Mouse (Mus musculus) olfactory bulb, adult 2 months (tissue): Measurements from ENCODE around the gene Pamr1. TPM values are rescaled to one million over a fixed set of nuclear protein-coding genes. Genes with fewer than 3 reads are reported as not detected.

Experiments used
- H3K27ac ChIP-seq: fragments of 200-500 bp; 2 replicates; pipeline ENCODE4 v1.5.1; 2012; ENCODE audit warnings: low read depth, low read length; ENCODE audit not compliant: insufficient read depth
- H3K4me1 ChIP-seq: fragments of 200-500 bp; 2 replicates; pipeline ENCODE4 v1.6.1; 2012; ENCODE audit warnings: low read length; ENCODE audit not compliant: control insufficient read depth, insufficient read depth
- H3K4me3 ChIP-seq: fragments of 200-500 bp; 2 replicates; pipeline ENCODE4 v1.5.1; 2012; ENCODE audit warnings: mild to moderate bottlenecking, low read depth, low read length, moderate library complexity; ENCODE audit not compliant: insufficient read depth
- CTCF ChIP-seq: fragments of 200-500 bp; IDR thresholded peaks from 2 replicates; pipeline ENCODE4 v1.5.1; 2012; ENCODE audit warnings: low read depth, mild to moderate bottlenecking, low read length, moderate library complexity; ENCODE audit not compliant: insufficient read depth
- POLR2A ChIP-seq: fragments of 200-500 bp; IDR thresholded peaks from 2 replicates; pipeline ENCODE4 v1.6.1; 2012; ENCODE audit warnings: mild to moderate bottlenecking, low read depth, low read length, moderate library complexity; ENCODE audit not compliant: insufficient read depth
- WGBS: fragments of 180-500 bp; shearing (Covaris S2); methylation state at CpG from one replicate; pipeline ENCODE4 v1.1.7; 2018; 5-methylcytosine and 5-hydroxymethylcytosine counted together
- polyA plus RNA-seq: library from polyadenylated mRNA; stranded (reverse); fragments of >200 nt; gene quantifications from 2 replicates; pipeline ENCODE4 v1.2.4, GENCODE M21; 2012; ENCODE audit warnings: low replicate concordance; ENCODE audit not compliant: missing spikeins, insufficient read depth, insufficient read length

Gene Pamr1
- polyA plus RNA-seq, 1 experiment, result not detected

GRCm38 (mm10) chr2:102594535-102594934 is 44.7 kb downstream of the Pamr1 start:
- Histone ChIP-seq H3K4me1 (peaks cover 10% of the 10 kb centered on the region), H3K4me3 (no peak overlapping the region), H3K27ac (no peak overlapping the region)
- TF ChIP-seq CTCF (no peak), POLR2A (no peak)
- WGBS, result 76% methylated on average over 1 of the region's 1 CpGs

GRCm38 (mm10) chr2:102595395-102596130 is 45.8 kb downstream of the Pamr1 start:
- TF ChIP-seq POLR2A (no peak), CTCF (no peak)
- no peak overlapping the region for H3K27ac ChIP-seq
- peaks cover 11% of the 10 kb centered on the region for H3K4me1 ChIP-seq
- WGBS, result 97% methylated on average over 10 of the region's 10 CpGs
- no peak overlapping the region for H3K4me3 ChIP-seq

- 43% methylated on average over 2 of the region's 2 CpGs for WGBS
- TF ChIP-seq POLR2A (no peak), CTCF (no peak)
- Histone ChIP-seq H3K4me1 (peaks cover 11% of the 10 kb centered on the region), H3K27ac (peak overlapping the region; percentile 7; the same call in 1 of the 2 replicates), H3K4me3 (no peak overlapping the region)
Measured at GRCm38 (mm10) chr2:102598911-102599721, 49.3 kb downstream of the Pamr1 start.

- Histone ChIP-seq H3K4me3 (no peak overlapping the region), H3K4me1 (peaks cover 11% of the 10 kb centered on the region), H3K27ac (no peak overlapping the region)
- 94% methylated on average over 4 of the region's 4 CpGs for WGBS
- TF ChIP-seq CTCF (no peak), POLR2A (no peak)
Measured at GRCm38 (mm10) chr2:102600516-102600915, 50.7 kb downstream of the Pamr1 start.

GRCm38 (mm10) chr2:102610485-102610884 is 60.7 kb downstream of the Pamr1 start:
- 96% methylated on average over 4 of the region's 4 CpGs for WGBS
- TF ChIP-seq POLR2A, result no peak
- no peak for TF ChIP-seq CTCF
- Histone ChIP-seq H3K4me1 (no peaks in the 10 kb centered on the region), H3K4me3 (no peak overlapping the region), H3K27ac (no peak overlapping the region)

GRCm38 (mm10) chr2:102616637-102617036 is 66.8 kb downstream of the Pamr1 start:
- TF ChIP-seq POLR2A (no peak), CTCF (no peak)
- 71% methylated on average over 2 of the region's 2 CpGs for WGBS
- no peak overlapping the region for H3K27ac ChIP-seq
- H3K4me1 ChIP-seq, result no peaks in the 10 kb centered on the region
- no peak overlapping the region for H3K4me3 ChIP-seq

GRCm38 (mm10) chr2:102620744-102621429 is 71.1 kb downstream of the Pamr1 start:
- WGBS, result 50% methylated on average over 12 of the region's 12 CpGs
- peak overlapping the region; percentile 67; the same call in 1 of the 2 replicates for H3K27ac ChIP-seq
- H3K4me3 ChIP-seq, result no peak overlapping the region
- no peak for TF ChIP-seq CTCF
- no peak for TF ChIP-seq POLR2A
- H3K4me1 ChIP-seq, result no peaks in the 10 kb centered on the region

- WGBS, result 91% methylated on average over 5 of the region's 5 CpGs
- Histone ChIP-seq H3K4me3 (no peak overlapping the region), H3K4me1 (no peaks in the 10 kb centered on the region), H3K27ac (no peak overlapping the region)
- TF ChIP-seq CTCF, result no peak
- no peak for TF ChIP-seq POLR2A
Measured at GRCm38 (mm10) chr2:102622176-102622575, 72.4 kb downstream of the Pamr1 start.
